In genomic region chr17:12688427-12689110, GRCm38 (mm10) we compare ENCODE assay signal across 8 mouse cellular contexts. TPM values are rescaled to one million over a fixed set of nuclear protein-coding genes. Genes with fewer than 3 reads are reported as not detected.
DNase-seq lines count a peak whose midpoint lies in the region; ATAC-seq and TF ChIP-seq lines count a peak whose summit lies in the region.

No protein-coding gene starts in this region.

- H3K9ac ChIP-seq in forebrain, postnatal 0 days, result no peak overlapping the region
- H3K9ac ChIP-seq in forebrain, embryonic 13.5 days, result no peak overlapping the region
- H3K9ac ChIP-seq in neural tube, embryonic 14.5 days (replicated peaks; ENCODE audit: low read depth, low read length), result no peak overlapping the region
- H3K9ac ChIP-seq in stomach, postnatal 0 days (ENCODE audit: low read length), result no peak overlapping the region

- no peak overlapping the region for H3K4me3 ChIP-seq in forebrain, postnatal 0 days (ENCODE audit: low read depth, low read length)
- H3K4me3 ChIP-seq in forebrain, embryonic 13.5 days, result no peak overlapping the region
- H3K4me3 ChIP-seq in E14TG2a.4 (replicated peaks; ENCODE audit: low read length), result peak overlapping the region; percentile 65
- H3K4me3 ChIP-seq in neural tube, embryonic 14.5 days (ENCODE audit: low read depth, low read length), result no peak overlapping the region
- H3K4me3 ChIP-seq in stomach, postnatal 0 days (ENCODE audit: low read depth, low read length), result no peak overlapping the region

- no peaks in the 10 kb centered on the region for H3K4me1 ChIP-seq in forebrain, postnatal 0 days (ENCODE audit: insufficient read depth)
- no peaks in the 10 kb centered on the region for H3K4me1 ChIP-seq in forebrain, embryonic 13.5 days
- H3K4me1 ChIP-seq in E14TG2a.4 (replicated peaks; ENCODE audit: low read depth, low read length), result peaks cover 25% of the 10 kb centered on the region
- H3K4me1 ChIP-seq in neural tube, embryonic 14.5 days (ENCODE audit: control insufficient read depth, insufficient read depth, low read length), result no peaks in the 10 kb centered on the region
- no peaks in the 10 kb centered on the region for H3K4me1 ChIP-seq in stomach, postnatal 0 days (replicated peaks; ENCODE audit: control insufficient read depth, insufficient read depth)

- TF ChIP-seq EP300 in stomach, postnatal 0 days (optimal IDR thresholded peaks at IDR 0.05), result no peak

- no peak overlapping the region for H3K27ac ChIP-seq in forebrain, postnatal 0 days (ENCODE audit: low read depth, low read length)
- H3K27ac ChIP-seq in forebrain, embryonic 13.5 days, result no peak overlapping the region
- no peak overlapping the region for H3K27ac ChIP-seq in neural tube, embryonic 14.5 days (ENCODE audit: low read depth, low read length)
- H3K27ac ChIP-seq in stomach, postnatal 0 days (replicated peaks), result no peak overlapping the region

- no peak for TF ChIP-seq CTCF in forebrain, postnatal 0 days (IDR thresholded peaks at IDR 0.05; ENCODE audit: low read depth)
- no peak for TF ChIP-seq CTCF in E14TG2a.4 (conservative IDR thresholded peaks at IDR 0.05; ENCODE audit: low read length)
- no peak for TF ChIP-seq CTCF in stomach, postnatal 0 days (IDR thresholded peaks at IDR 0.05; ENCODE audit: low read depth)

- DNase-seq in forebrain, postnatal 0 days, result peak; percentile 48
- peak; percentile 67 to 78 for DNase-seq in cerebellum, postnatal 14 days
- DNase-seq in heart, postnatal 14 days, result peak; percentile 66 to 70
- DNase-seq in thymus, postnatal 0 days (ENCODE audit: low spot score), result no peak
- DNase-seq in stomach, postnatal 0 days (ENCODE audit: low spot score), result no peak

- intact Hi-C loops in heart, postnatal 14 days (cut with DNase I), result no loop called here

- ATAC-seq in forebrain, postnatal 0 days, result peak; percentile 66
- ATAC-seq in forebrain, embryonic 13.5 days, result no peak
- 0 out of 2 replicates have a peak, but pooled peaks have one; percentile 28 for ATAC-seq in neural tube, embryonic 14.5 days (ENCODE audit: low read depth)
- no peak for ATAC-seq in stomach, postnatal 0 days (ENCODE audit: low FRiP score, low TSS enrichment)

- WGBS in forebrain, postnatal 0 days, result 80% methylated on average over 20 of the region's 20 CpGs
- WGBS in forebrain, embryonic 13.5 days, result 92% methylated on average over 20 of the region's 20 CpGs
- whole genome bisulfite sequencing in neural tube, embryonic 14.5 days, result 88% methylated on average over 20 of the region's 20 CpGs
- 69% methylated on average over 20 of the region's 20 CpGs for WGBS in stomach, postnatal 0 days

- no peaks in the 10 kb centered on the region for H3K9me3 ChIP-seq in forebrain, postnatal 0 days (ENCODE audit: low read length)
- H3K9me3 ChIP-seq in forebrain, embryonic 13.5 days (replicated peaks), result no peaks in the 10 kb centered on the region
- no peaks in the 10 kb centered on the region for H3K9me3 ChIP-seq in E14TG2a.4 (ENCODE audit: low read length)
- H3K9me3 ChIP-seq in neural tube, embryonic 14.5 days (ENCODE audit: control insufficient read depth, low read length), result no peaks in the 10 kb centered on the region
- no peaks in the 10 kb centered on the region for H3K9me3 ChIP-seq in stomach, postnatal 0 days (ENCODE audit: control insufficient read depth, low read length)

- H3K27me3 ChIP-seq in forebrain, postnatal 0 days (ENCODE audit: insufficient read depth, low read length), result no peaks in the 10 kb centered on the region
- H3K27me3 ChIP-seq in forebrain, embryonic 13.5 days, result no peaks in the 10 kb centered on the region
- H3K27me3 ChIP-seq in E14TG2a.4 (ENCODE audit: insufficient read depth, low read length), result no peaks in the 10 kb centered on the region
- no peaks in the 10 kb centered on the region for H3K27me3 ChIP-seq in neural tube, embryonic 14.5 days (ENCODE audit: control insufficient read depth, insufficient read depth, low read length)
- no peaks in the 10 kb centered on the region for H3K27me3 ChIP-seq in stomach, postnatal 0 days (ENCODE audit: control insufficient read depth, insufficient read depth, low read length)

- peaks cover 97% of the 10 kb centered on the region for H3K36me3 ChIP-seq in forebrain, postnatal 0 days (ENCODE audit: insufficient read depth)
- peaks cover 100% of the 10 kb centered on the region for H3K36me3 ChIP-seq in forebrain, embryonic 13.5 days (ENCODE audit: poor library complexity, severe bottlenecking)
- H3K36me3 ChIP-seq in E14TG2a.4 (ENCODE audit: insufficient read depth, low read length), result peaks cover 99% of the 10 kb centered on the region
- peaks cover 80% of the 10 kb centered on the region for H3K36me3 ChIP-seq in neural tube, embryonic 14.5 days (ENCODE audit: control insufficient read depth, insufficient read depth, low read length)
- peaks cover 30% of the 10 kb centered on the region for H3K36me3 ChIP-seq in stomach, postnatal 0 days (ENCODE audit: control insufficient read depth, insufficient read depth, low read length)

- H3K4me2 ChIP-seq in forebrain, postnatal 0 days (ENCODE audit: low read depth), result no peak overlapping the region
- H3K4me2 ChIP-seq in forebrain, embryonic 13.5 days, result no peak overlapping the region
- H3K4me2 ChIP-seq in neural tube, embryonic 14.5 days (ENCODE audit: low read depth, low read length), result no peak overlapping the region
- H3K4me2 ChIP-seq in stomach, postnatal 0 days (replicated peaks; ENCODE audit: low read depth), result no peak overlapping the region

RNA-seq across cellular contexts. Expression of gene Slc22a1, which starts 12.9 kb away (rescaled TPM):
- not detected in 2 replicates for total RNA-seq in forebrain, postnatal 0 days (2014; rRNA removed)
- polyA plus RNA-seq in forebrain, postnatal 0 days (2015; fragmentation: Nextera tagmentation; extraction: Ambion mirVana), result not detected in 2 replicates
- polyA plus RNA-seq in forebrain, embryonic 13.5 days (2015; fragmentation: Nextera tagmentation; extraction: Ambion mirVana), result not detected in 2 replicates
- 1 to 10 TPM; 6.5 to 9.0 TPM for total RNA-seq in heart, postnatal 14 days (2021)
- not detected in 2 replicates for polyA plus RNA-seq in neural tube, embryonic 14.5 days (2014; fragmentation: Nextera tagmentation; extraction: Ambion mirVana)
- polyA plus RNA-seq in thymus, postnatal 0 days (2015; fragmentation: Nextera tagmentation; extraction: Ambion mirVana), result 0.08 and 0.49 TPM in 2 replicates
- polyA plus RNA-seq in stomach, postnatal 0 days (2015; fragmentation: Nextera tagmentation; extraction: Ambion mirVana), result 7.9 and 10.4 TPM in 2 replicates

Comparison
In these comparisons a context has a peak if more than half of its experiments do, and no peak if none do; other contexts are left out.
1. ATAC-seq: peak in forebrain, postnatal 0 days (single experiment) and neural tube, embryonic 14.5 days (single experiment); none in forebrain, embryonic 13.5 days (single experiment) and stomach, postnatal 0 days (single experiment).
2. DNase-seq: peak in forebrain, postnatal 0 days (single experiment), cerebellum, postnatal 14 days (2 of 2) and heart, postnatal 14 days (2 of 2); none in thymus, postnatal 0 days (single experiment) and stomach, postnatal 0 days (single experiment).